Mouse (Mus musculus): ENCODE measurements around the gene Ppan. TPM values are rescaled to one million over a fixed set of nuclear protein-coding genes. Genes with fewer than 3 reads are reported as not detected.

Gene Ppan
- polyA plus RNA-seq, 2 experiments: 82.7 to 147 TPM

GRCm38 (mm10) chr9:20889185-20890141, 1.5 kb downstream of the Ppan start:
- no peak overlapping the region for H3K9ac ChIP-seq (ENCODE audit: low read depth, low read length, severe bottlenecking)
- 82% methylated on average over 29 of the region's 29 CpGs for WGBS
- no peak overlapping the region for H3K27ac ChIP-seq (replicated peaks; ENCODE audit: low read depth, low read length)
- peak overlapping the region; percentile 54 for H3K4me2 ChIP-seq (replicated peaks; ENCODE audit: low read depth, low read length, severe bottlenecking)
- no peaks in the 10 kb centered on the region for H3K4me1 ChIP-seq (ENCODE audit: control insufficient read depth, insufficient read depth, low read length)
- no peak for TF ChIP-seq POLR2A (IDR thresholded peaks at IDR 0.05; ENCODE audit: borderline replicate concordance, extremely low read depth, insufficient read depth, insufficient read length)
- H3K36me3 ChIP-seq (ENCODE audit: control insufficient read depth, insufficient read depth, low read length): peaks cover 53% of the 10 kb centered on the region
- no peak for DNase-seq (ENCODE audit: low spot score)
- H3K9me3 ChIP-seq (ENCODE audit: control insufficient read depth, low read length): no peaks in the 10 kb centered on the region
- peak overlapping the region; percentile 95 for H3K4me3 ChIP-seq (replicated peaks; ENCODE audit: low read length)
- H3K27me3 ChIP-seq (ENCODE audit: control insufficient read depth, insufficient read depth, low read length): no peaks in the 10 kb centered on the region
- ATAC-seq (ENCODE audit: low FRiP score, low read depth): no peak; the same call in 1 of the 2 replicates

- Histone ChIP-seq H3K4me3 (replicated peaks; ENCODE audit: low read length) (no peak overlapping the region), H3K9me3 (ENCODE audit: control insufficient read depth, low read length) (no peaks in the 10 kb centered on the region), H3K36me3 (ENCODE audit: control insufficient read depth, insufficient read depth, low read length) (peaks cover 62% of the 10 kb centered on the region), H3K9ac (ENCODE audit: low read depth, low read length, severe bottlenecking) (no peak overlapping the region), H3K27ac (replicated peaks; ENCODE audit: low read depth, low read length) (no peak overlapping the region), H3K27me3 (ENCODE audit: control insufficient read depth, insufficient read depth, low read length) (no peaks in the 10 kb centered on the region), H3K4me1 (ENCODE audit: control insufficient read depth, insufficient read depth, low read length) (no peaks in the 10 kb centered on the region), H3K4me2 (replicated peaks; ENCODE audit: low read depth, low read length, severe bottlenecking) (no peak overlapping the region)
- no peak for TF ChIP-seq POLR2A (IDR thresholded peaks at IDR 0.05; ENCODE audit: borderline replicate concordance, extremely low read depth, insufficient read depth, insufficient read length)
- DNase-seq (ENCODE audit: low spot score): no peak
- ATAC-seq (ENCODE audit: low FRiP score, low read depth): no peak
- WGBS: 99% methylated on average over 5 of the region's 5 CpGs
Measured at GRCm38 (mm10) chr9:20890411-20890810, 2.4 kb downstream of the Ppan start.

GRCm38 (mm10) chr9:20891339-20892103, 3.5 kb downstream of the Ppan start:
- 79% methylated on average over 26 of the region's 26 CpGs for WGBS

GRCm38 (mm10) chr9:20892104-20892653, 4.2 kb downstream of the Ppan start:
- no peak overlapping the region for H3K4me2 ChIP-seq (replicated peaks; ENCODE audit: low read depth, low read length, severe bottlenecking)
- no peak overlapping the region for H3K27ac ChIP-seq (replicated peaks; ENCODE audit: low read depth, low read length)
- H3K4me3 ChIP-seq (replicated peaks; ENCODE audit: low read length): no peak overlapping the region
- H3K4me1 ChIP-seq (ENCODE audit: control insufficient read depth, insufficient read depth, low read length): no peaks in the 10 kb centered on the region
- ATAC-seq (ENCODE audit: low FRiP score, low read depth): no peak
- no peak for DNase-seq (ENCODE audit: low spot score)
- no peaks in the 10 kb centered on the region for H3K27me3 ChIP-seq (ENCODE audit: control insufficient read depth, insufficient read depth, low read length)
- peaks cover 79% of the 10 kb centered on the region for H3K36me3 ChIP-seq (ENCODE audit: control insufficient read depth, insufficient read depth, low read length)
- 67% methylated on average over 5 of the region's 5 CpGs for WGBS
- no peak for TF ChIP-seq POLR2A (IDR thresholded peaks at IDR 0.05; ENCODE audit: borderline replicate concordance, extremely low read depth, insufficient read depth, insufficient read length)
- no peaks in the 10 kb centered on the region for H3K9me3 ChIP-seq (ENCODE audit: control insufficient read depth, low read length)
- H3K9ac ChIP-seq (ENCODE audit: low read depth, low read length, severe bottlenecking): no peak overlapping the region

More at GRCm38 (mm10) chr9:20891339-20892103, 3.5 kb downstream of the Ppan start:
- Histone ChIP-seq H3K27me3 (ENCODE audit: control insufficient read depth, insufficient read depth, low read length) (no peaks in the 10 kb centered on the region), H3K4me1 (ENCODE audit: control insufficient read depth, insufficient read depth, low read length) (no peaks in the 10 kb centered on the region), H3K9me3 (ENCODE audit: control insufficient read depth, low read length) (no peaks in the 10 kb centered on the region), H3K4me3 (replicated peaks; ENCODE audit: low read length) (no peak overlapping the region), H3K36me3 (ENCODE audit: control insufficient read depth, insufficient read depth, low read length) (peaks cover 73% of the 10 kb centered on the region), H3K9ac (ENCODE audit: low read depth, low read length, severe bottlenecking) (no peak overlapping the region), H3K4me2 (replicated peaks; ENCODE audit: low read depth, low read length, severe bottlenecking) (no peak overlapping the region), H3K27ac (replicated peaks; ENCODE audit: low read depth, low read length) (no peak overlapping the region)
- DNase-seq (ENCODE audit: low spot score): no peak
- no peak for TF ChIP-seq POLR2A (IDR thresholded peaks at IDR 0.05; ENCODE audit: borderline replicate concordance, extremely low read depth, insufficient read depth, insufficient read length)
- ATAC-seq (ENCODE audit: low FRiP score, low read depth): no peak

- Histone ChIP-seq H3K36me3 (ENCODE audit: control insufficient read depth, insufficient read depth, low read length) (peaks cover 82% of the 10 kb centered on the region), H3K4me3 (replicated peaks; ENCODE audit: low read length) (no peak overlapping the region), H3K4me1 (ENCODE audit: control insufficient read depth, insufficient read depth, low read length) (peaks cover 3% of the 10 kb centered on the region; the same call in 1 of the 2 replicates), H3K9ac (ENCODE audit: low read depth, low read length, severe bottlenecking) (no peak overlapping the region), H3K9me3 (ENCODE audit: control insufficient read depth, low read length) (no peaks in the 10 kb centered on the region), H3K27me3 (ENCODE audit: control insufficient read depth, insufficient read depth, low read length) (no peaks in the 10 kb centered on the region), H3K27ac (replicated peaks; ENCODE audit: low read depth, low read length) (no peak overlapping the region), H3K4me2 (replicated peaks; ENCODE audit: low read depth, low read length, severe bottlenecking) (no peak overlapping the region)
- WGBS: 57% methylated on average over 5 of the region's 5 CpGs
- no peak for ATAC-seq (ENCODE audit: low FRiP score, low read depth)
- TF ChIP-seq POLR2A (IDR thresholded peaks at IDR 0.05; ENCODE audit: borderline replicate concordance, extremely low read depth, insufficient read depth, insufficient read length): no peak
- DNase-seq (ENCODE audit: low spot score): no peak
Measured at GRCm38 (mm10) chr9:20893069-20893468, 5.1 kb downstream of the Ppan start.
